Mouse (Mus musculus) T-helper 1 cell (primary cell): ENCODE results near the gene Slc5a11.

ENCODE experiments used
- in situ Hi-C: fragments of 300-600 bp; cut with MboI, MseI; formaldehyde crosslinking; loops from one replicate; pipeline ENCODE4 v1.15.1; 2025; ENCODE audit warnings: high pct_unique_total_duplicates

Slc5a11 gene

DNA sequence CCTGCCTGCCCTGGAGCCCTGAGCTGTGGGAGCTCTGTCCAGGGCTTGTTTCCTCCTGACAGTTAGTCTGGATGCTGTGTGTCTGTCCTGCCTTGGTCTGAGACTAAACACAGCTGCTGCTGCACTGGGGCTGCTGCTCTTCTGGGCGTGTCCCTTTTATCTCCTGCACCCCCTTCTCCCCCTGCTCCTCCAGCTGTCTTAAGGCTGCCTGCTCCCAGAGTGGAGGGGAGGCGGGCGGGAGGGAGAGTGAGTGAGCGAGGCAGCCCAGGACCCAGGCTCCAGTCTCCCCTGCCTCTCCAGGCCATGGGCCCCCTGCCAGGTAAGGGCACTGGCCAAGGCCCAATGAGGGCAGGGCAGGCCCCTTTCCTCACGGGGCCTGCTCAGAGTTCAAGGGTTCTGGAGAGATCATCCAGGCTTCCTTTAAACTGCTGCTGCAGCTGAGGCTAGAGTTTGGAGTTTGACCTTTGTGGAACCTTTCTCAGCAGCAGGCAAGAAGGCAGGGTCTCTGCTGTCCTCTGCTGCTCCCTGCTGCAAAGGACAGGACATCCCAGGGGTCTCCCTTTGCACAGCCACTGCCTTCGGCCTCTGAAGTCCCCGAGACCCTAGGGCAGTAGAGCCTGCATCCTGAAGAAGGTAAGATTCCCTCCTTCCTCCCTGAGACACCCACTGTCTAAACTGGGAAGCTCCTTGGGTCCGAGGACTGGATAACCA is at the start of gene Slc5a11:
Slc5a11 (plus strand) TSS at position 416 of the 711 bp plus-strand sequence.
- in situ Hi-C loops, result no loop called here

DNA sequence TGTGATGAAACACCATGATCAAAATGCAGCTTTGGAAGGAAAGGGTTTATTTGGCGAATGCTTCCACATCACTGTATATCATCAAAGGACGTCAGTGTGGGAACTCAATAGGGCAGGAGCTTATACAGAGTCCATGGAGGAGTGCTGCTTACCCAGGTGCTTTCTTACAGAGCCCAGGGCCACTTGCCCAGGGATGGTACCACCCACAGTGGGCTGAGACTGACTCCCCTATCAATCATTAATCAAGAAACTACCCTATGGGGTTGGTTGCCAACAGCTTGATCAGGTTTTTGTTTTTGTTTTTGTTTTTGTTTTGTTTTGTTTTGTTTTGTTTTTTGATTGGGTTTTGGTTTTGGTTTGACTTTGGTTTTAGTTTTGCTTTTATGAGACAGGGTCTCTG is 47.1 kb upstream of the Slc5a11 start:
- in situ Hi-C loops, result no loop called here

DNA sequence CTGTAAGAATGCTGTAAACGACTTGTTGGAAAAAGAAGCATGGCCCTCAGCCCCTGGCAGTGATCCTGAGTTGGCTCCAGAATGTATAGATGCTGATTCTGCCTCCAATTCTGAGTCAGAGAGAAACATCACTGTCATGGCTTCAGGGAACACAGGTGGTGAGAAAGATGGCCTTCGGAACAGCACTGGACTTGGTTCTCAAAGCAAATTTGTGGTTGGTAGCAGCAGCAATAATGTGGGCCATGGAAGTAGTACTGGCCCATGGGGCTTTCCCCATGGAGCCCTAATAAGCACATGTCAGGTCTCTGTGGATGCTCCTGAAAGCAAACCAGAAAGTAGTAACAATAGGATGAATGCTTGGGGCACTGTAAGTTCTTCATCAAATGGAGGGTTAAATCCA is 45.0 kb upstream of the Slc5a11 start:
- in situ Hi-C loops, result no loop called here

DNA sequence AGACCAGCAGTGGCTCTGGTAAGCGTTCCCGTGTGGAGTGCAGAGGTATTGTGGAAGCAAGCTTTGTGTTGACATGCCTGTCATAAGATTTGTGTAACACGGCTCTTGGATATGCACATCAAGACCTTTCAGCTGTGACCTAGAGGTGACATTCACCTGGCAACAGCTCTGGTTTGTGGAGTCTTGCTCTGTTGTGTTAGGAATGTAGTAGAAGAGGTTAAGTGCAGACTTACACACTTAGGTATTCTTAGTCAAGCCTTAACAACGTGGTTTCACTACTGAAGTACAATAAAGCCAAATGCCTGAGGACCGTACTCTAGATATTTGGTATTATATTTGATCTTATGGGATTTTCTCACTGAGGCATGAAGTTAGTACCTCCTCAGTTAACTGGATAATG is 42.5 kb upstream of the Slc5a11 start:
- in situ Hi-C loops, result no loop called here

DNA sequence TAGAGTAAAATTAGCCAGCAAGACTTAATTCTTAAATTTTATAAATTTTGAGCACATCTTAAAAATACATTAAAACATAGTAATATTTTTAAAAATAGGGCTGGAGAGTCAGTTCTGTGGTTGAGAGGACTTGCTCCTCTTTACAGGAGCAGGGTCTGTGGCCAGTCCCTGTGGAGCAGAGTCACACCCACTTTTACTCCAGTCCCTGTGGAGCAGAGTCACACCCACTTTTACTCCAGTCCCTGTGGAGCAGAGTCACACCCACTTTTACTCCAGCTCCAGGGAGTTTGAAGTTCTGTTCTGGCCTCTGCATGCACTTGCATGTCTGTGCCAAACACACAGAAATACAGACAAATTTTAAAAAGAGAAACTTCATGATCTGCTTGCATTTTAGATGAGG is 37.4 kb upstream of the Slc5a11 start:
- in situ Hi-C loops, result no loop called here

DNA sequence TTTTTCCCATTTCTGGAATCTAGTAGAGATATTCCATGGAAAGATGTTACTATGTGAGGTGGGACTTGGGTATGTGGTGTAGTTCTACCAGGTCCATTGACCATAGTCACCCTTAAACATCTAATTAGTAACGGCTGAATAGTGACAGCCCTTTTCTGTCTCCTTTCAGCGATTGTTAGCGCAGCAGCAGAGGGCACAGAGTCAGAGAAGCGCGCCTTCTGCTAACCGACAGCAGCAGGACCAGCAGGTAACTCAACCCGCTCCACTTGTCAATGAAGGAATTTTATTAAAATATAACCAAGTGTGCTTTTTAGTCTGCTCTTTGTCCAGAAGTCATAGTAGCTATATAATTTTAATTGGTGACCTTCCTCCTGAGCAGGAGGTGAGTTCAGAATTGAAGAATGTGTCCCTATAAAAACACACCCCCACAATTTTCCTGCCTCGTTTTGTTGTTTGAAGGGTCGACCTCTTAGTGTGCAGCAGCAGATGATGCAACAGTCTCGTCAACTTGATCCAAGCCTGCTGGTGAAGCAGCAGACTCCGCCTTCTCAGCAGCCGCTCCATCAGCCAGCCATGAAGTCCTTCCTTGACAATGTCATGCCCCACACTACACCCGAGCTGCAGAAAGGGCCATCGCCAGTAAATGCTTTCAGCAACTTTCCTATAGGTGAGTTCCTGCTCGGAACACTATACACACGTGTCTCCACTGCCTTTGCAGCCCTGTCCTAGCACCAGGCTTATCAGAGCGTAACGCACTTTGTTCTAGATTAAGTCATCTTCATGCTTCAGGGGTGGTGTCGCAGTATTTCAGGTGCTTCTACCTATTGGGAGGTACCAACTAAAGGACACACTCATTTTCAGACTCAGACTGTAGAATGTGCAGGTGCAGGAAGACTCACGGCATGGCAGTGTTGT is 32.5 kb upstream of the Slc5a11 start:
- in situ Hi-C loops, result no loop called here

DNA sequence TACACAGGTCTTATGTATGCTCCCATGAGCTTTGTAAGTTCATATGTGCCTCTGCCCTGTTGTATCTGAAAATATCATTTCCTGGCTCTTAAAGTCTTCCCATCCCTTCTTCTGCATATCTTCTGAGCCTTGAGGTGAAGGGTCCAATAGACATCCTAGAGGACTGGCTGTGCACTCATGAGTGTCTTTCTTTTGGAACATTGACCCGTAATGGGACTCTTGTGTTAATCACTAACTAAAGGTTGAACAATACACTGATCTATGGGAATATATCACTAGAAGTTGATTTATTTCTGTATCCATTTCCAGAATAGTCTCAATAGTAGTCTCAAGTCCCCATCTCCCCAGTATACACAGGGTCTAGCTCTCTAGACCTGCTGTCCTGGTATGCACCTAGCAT is 29.7 kb upstream of the Slc5a11 start:
- in situ Hi-C loops, result no loop called here

DNA sequence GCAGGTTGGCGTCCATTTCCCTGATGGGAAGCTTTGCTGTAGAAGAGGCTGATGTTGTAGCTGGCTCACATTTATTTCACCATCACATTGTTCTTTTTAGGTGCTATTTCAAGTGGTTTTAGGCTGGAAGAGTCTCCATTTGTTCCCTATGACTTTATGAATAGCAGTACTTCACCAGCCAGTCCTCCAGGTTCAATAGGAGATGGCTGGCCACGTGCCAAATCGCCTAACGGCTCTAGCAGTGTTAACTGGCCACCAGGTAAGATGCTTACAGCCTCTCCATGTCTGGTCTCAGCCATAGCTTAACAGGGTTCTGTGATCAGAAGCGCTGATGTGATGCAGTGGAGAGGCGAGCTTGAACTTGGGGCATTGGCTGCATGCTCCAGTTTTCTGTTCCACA is 28.1 kb upstream of the Slc5a11 start:
- in situ Hi-C loops, result no loop called here

DNA sequence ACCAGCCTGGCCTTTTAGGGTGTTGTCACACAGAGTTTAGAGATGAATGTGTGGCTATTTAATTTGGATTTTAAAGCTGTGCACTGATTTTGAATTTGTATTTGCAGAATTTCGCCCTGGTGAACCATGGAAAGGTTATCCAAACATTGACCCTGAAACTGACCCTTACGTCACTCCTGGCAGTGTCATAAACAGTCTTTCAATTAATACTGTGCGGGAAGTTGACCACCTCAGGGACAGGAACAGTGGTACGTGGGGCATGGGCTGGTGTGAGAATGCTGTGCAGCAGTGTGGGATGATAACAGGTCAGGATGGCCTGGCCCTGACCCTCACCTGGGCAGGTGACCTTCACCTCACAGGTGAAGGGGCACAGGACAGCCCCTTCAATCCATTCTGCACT is 27.3 kb upstream of the Slc5a11 start:
- in situ Hi-C loops, result no loop called here

DNA sequence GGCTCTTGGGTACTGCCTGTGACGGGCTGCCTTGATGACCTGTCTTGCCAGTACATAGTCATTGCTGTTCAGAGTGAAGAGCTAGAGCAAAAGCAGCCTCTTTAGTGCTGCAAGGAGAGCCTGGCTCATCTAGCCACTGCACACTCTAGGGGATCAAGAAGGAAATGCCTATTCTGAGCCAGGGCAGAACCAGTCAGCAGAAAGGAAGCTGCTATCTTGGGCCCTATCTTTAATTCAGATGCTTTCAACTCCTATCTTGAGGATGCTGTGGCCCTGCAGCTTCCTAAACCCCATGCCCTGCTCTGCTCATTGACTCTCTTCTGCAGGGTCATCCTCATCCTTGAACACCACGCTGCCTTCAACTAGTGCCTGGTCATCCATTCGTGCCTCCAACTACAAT is 26.1 kb upstream of the Slc5a11 start:
- in situ Hi-C loops, result no loop called here

DNA sequence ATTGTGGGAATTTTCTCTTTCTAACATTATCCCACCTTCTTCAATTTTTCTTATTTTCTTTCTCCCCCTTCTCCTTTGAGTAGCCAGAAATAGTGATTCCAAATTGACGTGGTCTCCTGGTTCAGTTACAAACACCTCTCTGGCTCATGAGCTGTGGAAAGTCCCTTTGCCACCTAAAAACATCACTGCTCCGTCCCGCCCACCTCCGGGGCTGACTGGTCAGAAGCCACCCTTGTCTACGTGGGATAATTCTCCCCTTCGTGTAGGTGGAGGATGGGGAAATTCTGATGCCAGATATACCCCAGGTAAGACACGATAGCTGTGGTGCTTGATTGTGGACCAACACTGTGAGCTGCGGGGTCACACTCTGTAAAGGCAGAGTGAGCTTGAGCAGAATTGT is 24.8 kb upstream of the Slc5a11 start:
- in situ Hi-C loops, result no loop called here

DNA sequence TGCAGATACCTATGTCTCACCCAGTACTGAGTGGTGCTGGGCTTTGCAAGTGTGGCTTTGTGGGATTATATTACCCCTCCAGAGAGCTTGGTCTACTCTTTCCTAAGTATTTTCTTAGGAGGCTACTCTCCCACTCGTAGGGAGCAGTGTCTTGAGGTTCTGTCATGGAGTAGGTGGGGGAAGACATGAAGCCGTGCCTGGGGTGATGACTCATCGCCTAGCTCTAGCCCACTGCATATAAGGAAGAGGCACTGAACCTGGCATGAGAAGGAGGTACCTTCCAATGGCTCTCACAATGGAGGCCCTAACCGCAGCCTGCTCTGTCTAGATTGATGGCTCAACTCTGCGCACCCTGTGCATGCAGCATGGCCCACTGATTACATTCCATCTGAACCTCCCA is 22.8 kb upstream of the Slc5a11 start:
- in situ Hi-C loops, result no loop called here

DNA sequence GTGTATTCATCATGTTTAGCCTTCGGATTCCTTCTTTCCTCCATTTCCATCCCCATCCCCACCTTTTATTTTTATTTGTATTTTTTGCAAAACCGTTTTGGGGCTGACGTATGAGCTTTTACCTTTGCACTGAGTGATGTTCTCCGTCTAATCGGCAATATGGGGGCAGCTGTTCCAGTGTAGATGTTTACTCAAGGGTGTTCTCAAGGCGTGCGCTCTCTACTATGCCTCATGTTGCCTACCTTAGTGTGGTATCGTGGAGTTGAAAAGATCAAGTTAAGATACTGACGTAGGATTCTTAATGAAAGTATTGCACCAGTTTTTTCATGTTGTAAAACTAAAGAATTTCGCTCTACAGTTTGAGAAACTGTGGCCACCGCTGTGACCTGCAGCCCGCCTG is 21.4 kb upstream of the Slc5a11 start:
- in situ Hi-C loops, result no loop called here

DNA sequence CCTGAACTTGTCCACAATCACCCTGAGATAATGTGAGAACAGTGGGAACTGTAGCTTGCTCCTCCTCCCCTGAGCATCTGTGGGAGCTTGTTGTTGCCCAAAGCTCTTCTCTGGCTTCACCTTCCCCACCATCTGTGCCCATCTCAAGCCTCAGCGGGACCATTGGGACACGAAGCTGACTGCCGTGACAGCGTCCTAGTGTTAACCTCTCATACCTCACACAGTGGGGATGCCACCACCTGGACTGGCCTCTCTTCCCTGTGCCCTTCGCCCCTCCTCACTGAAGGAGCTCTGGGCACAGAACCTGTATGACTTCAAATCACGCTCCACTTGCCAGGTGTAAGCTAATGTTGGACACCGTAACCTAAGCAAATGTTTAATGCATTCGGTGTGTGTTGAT is 19.9 kb upstream of the Slc5a11 start:
- in situ Hi-C loops, result no loop called here

DNA sequence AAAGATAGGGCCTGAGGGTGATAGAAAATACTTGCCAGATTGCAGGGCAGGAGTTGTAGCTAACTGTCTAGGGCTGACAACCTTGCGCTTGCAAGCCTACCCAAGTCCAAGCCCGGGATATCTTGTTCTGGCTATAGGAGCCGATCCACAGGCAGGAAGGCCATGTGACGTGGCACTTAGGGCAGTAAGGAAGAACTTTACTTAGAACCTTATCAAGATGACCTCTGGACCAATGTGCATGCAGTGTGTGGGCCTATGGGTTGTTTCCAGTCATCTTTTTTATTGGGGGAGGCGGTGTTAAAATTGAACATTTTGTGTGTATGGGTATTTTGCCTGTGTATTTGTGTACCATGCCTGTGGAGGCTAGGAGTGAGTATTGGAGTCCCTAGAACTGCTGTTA is 18.1 kb upstream of the Slc5a11 start:
- in situ Hi-C loops, result no loop called here

DNA sequence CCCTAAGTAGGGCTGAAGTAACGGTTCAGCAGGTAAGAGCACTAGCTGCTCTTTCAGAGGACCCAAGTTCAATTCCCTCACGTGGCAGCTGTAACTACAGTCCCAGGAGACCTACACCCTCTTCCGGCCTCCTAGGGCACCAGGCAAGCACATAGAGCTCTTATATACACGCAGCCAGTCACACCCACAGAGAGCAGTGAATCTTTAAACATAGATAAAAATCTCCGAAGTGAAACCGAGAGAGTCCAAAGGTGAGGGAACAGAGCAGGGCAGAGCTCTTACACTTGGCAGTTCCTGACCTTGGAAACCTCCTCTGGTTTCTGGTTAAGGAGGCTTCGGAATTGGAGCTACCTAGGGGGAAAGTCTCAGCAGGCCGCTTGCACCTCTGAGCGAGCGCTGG is 15.9 kb upstream of the Slc5a11 start:
- in situ Hi-C loops, result no loop called here

DNA sequence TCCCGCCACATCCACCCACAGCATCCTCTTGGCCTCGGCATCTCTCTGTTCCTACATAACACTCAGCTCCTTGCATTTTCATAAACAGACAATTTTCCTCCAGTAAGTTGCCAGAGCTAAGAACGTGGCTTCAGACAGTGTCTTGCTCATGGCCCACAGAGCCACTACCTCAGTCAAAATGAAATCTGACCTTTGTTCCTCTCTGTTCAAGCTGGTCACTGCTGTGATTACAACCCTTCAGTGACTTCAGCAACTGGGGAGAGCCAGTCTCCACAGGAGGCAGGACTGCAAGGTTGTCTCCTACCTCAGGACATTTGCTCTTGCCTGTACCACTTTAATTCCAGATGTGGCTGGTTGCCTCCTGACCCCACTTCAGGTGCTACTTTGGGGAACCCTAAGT is 15.4 kb upstream of the Slc5a11 start:
- in situ Hi-C loops, result no loop called here

DNA sequence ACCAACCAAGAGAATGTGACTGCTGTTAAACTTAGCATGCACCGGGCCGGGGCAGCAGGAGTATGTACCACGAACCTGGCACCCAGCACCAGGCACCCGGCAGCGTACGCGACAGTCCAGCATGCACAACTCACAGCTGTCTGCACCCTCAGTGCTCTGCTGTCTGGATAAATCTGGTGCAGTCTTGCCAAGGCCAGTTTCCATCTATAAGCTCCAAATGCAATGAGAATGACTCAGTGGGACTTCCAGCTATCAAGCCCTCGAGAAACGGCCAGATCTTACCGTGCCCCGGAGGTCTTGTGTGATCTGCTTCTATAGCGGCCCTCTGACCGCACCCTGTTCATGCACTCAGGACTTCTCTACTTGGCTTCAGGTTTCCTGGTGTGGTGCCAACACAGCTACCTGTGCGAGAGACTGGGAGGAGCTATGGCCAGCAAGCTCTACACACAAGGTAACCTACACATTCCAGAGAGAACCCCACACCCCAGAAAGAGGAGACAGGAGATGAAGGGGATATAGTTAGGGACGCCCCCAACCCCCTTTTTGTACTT is 14.8 kb upstream of the Slc5a11 start:
- in situ Hi-C loops, result loop anchor here (5.0 kb wide), 1 partner anchor 103 kb away; no protein-coding TSS in a partner anchor

DNA sequence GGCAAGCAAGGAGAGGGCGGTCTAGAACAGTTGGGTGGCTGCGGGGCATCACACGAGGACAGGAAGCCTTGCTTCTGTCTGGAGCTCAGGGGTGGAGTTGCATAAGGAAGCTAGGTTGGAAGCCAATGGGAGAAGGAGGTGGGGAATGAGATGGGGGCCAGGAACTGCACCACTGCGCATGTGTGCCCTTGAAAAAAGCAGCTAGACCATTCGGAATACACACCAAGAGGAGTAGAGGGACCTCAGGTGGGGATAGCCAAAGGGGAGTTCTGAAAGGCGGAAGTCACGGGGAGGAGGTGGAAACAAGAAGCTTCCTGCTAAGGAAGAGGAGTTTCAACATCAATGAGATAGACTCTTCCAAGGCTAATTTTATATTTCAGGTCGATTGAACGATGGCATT is 13.9 kb upstream of the Slc5a11 start:
- in situ Hi-C loops, result loop anchor here (5.0 kb wide), 1 partner anchor 102 kb away; no protein-coding TSS in a partner anchor

DNA sequence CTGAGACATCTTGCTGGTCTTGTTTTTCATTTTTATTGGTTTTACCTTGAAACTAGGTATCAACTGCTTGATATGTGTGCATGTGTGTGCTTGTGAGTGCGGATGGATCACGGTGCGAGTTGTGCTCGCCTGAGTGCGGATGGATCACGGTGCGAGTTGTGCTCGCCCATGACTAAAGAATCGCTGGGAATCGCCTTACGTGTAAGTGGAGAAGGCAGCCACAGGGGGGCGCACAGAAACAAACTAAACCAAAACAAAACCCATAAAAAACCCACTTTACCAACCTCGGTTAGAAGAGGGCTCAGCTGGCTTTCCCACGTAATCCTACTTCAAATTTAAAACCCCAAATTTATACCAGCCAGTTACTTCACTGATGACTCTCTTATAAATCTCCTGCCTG is 9.3 kb upstream of the Slc5a11 start:
- in situ Hi-C loops, result loop anchor here (5.0 kb wide), 1 partner anchor 262 kb away; no protein-coding TSS in a partner anchor

DNA sequence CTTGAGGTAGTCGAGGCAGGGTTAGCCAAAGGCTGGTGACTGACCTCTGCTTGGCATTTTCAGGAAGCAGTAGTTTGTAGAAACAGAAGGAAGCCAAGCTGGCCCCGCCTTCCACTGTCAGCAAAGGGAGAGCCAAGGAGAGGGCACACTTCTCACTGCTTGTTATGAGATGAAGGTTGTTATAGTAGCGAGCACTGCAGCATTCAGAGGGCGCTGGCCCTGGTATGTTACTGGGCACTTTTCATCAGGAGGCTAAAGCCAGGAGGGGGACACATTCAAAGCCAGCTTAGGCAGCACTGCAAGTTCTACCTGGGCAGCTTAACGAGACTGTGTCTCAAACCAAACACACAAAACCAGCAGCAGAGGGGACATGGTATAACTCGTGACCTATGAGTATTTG is 7.0 kb upstream of the Slc5a11 start:
- in situ Hi-C loops, result loop anchor here (5.0 kb wide), 1 partner anchor 260 kb away; no protein-coding TSS in a partner anchor

DNA sequence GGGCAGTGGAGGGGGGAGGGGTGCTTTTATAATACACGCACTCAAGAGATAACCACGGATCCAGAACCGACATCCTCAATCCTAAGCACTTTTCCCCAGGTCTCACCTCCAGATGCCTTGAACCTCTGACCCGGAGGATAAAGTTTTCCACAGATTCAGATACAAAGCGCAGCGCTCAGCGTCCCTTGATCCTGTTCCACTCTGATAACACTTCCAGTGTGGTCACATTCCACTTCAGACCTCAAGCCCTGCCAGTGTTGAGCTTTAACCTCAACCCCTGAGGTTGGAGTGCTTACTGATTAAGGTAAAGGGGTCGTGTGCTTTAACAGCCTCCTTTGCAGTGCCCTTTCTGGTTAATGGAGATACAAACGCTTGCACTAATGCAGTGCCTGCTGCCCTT is 4.7 kb upstream of the Slc5a11 start:
- in situ Hi-C loops, result loop anchor here (5.0 kb wide), 1 partner anchor 257 kb away; no protein-coding TSS in a partner anchor
